Mouse (Mus musculus) midbrain, embryonic 16.5 days (tissue): Measurements from ENCODE around the gene Pcif1. TPM values are rescaled to one million over a fixed set of nuclear protein-coding genes. Genes with fewer than 3 reads are reported as not detected.
A peak's percentile ranks its signal among the peaks of the same experiment; 100 is the strongest.

Source experiments
- ATAC-seq: fragments of 200-750 bp; cut with Nextera tagmentation; 2 replicates; pipeline ENCODE4 v1.8.0; 2017; ENCODE audit warnings: moderate TSS enrichment
- H3K27ac ChIP-seq: fragments of 300-500 bp; sonication (generic); 2 replicates; pipeline ENCODE4 v1.5.1; 2014; ENCODE audit warnings: mild to moderate bottlenecking, low read length, mixed read lengths
- H3K27me3 ChIP-seq: fragments of 300-500 bp; sonication (generic); 2 replicates; pipeline ENCODE4 v1.6.1; 2014; ENCODE audit warnings: low read depth, low read length, mixed read lengths; ENCODE audit not compliant: control insufficient read depth, insufficient read depth
- H3K36me3 ChIP-seq: fragments of 300-500 bp; sonication (generic); 2 replicates; pipeline ENCODE4 v1.6.1; 2014; ENCODE audit warnings: mild to moderate bottlenecking, low read length, moderate library complexity, mixed read lengths; ENCODE audit not compliant: control insufficient read depth, insufficient read depth
- H3K4me1 ChIP-seq: fragments of 300-500 bp; sonication (generic); 2 replicates; pipeline ENCODE4 v1.6.1; 2014; ENCODE audit warnings: mild to moderate bottlenecking, low read length, mixed read lengths; ENCODE audit not compliant: control insufficient read depth, insufficient read depth
- H3K4me2 ChIP-seq: fragments of 300-500 bp; sonication (generic); 2 replicates; pipeline ENCODE4 v1.6.1; 2014; ENCODE audit warnings: mild to moderate bottlenecking, low read length, mixed read lengths
- H3K4me3 ChIP-seq: fragments of 300-500 bp; sonication (generic); 2 replicates; pipeline ENCODE4 v1.5.1; 2014; ENCODE audit warnings: low read depth, mild to moderate bottlenecking, low read length, moderate library complexity, mixed read lengths
- H3K9ac ChIP-seq: fragments of 300-500 bp; sonication (generic); 2 replicates; pipeline ENCODE4 v1.6.1; 2014; ENCODE audit warnings: low read depth, low read length, mixed read lengths
- H3K9me3 ChIP-seq: fragments of 300-500 bp; sonication (generic); replicated peaks from 2 replicates; pipeline ENCODE4 v1.6.1; 2014; ENCODE audit warnings: mild to moderate bottlenecking, low read length, mixed read lengths; ENCODE audit not compliant: control insufficient read depth, poor library complexity, severe bottlenecking
- WGBS: fragments of 180-500 bp; shearing (Covaris S2); extraction: QIAGEN DNeasy Blood & Tissue Kit; methylation state at CpG from one replicate; pipeline ENCODE4 v1.1.7; 2014; 5-methylcytosine and 5-hydroxymethylcytosine counted together
- polyA plus RNA-seq: library from polyadenylated mRNA; unstranded; fragments of >200 nt; fragmentation: Nextera tagmentation; extraction: Ambion mirVana; gene quantifications from 2 replicates; pipeline ENCODE4 v1.2.1, GENCODE M21; 2015

The Pcif1 gene
- polyA plus RNA-seq = 78.9 and 85.6 TPM in 2 replicates

- Histone ChIP-seq H3K27ac (peak within 1 kb of the TSS; percentile 100), H3K4me1 (peaks cover 16% of the 10 kb centered on the region), H3K9ac (peak within 1 kb of the TSS; percentile 100), H3K27me3 (no peaks in the 10 kb centered on the region), H3K9me3 (no peaks in the 10 kb centered on the region), H3K36me3 (peaks cover 6% of the 10 kb centered on the region; the same call in 1 of the 2 replicates), H3K4me2 (peak within 1 kb of the TSS; percentile 88), H3K4me3 (peak within 1 kb of the TSS; percentile 85)
- ATAC-seq = peak; percentile 91
- WGBS = 3% methylated on average over 32 of the region's 40 CpGs
Measured at GRCm38 (mm10) chr2:164879228-164879567, at the start of gene Pcif1. Gene Pcif1, plus strand, starts transcription at chr2:164879304.

DNA sequence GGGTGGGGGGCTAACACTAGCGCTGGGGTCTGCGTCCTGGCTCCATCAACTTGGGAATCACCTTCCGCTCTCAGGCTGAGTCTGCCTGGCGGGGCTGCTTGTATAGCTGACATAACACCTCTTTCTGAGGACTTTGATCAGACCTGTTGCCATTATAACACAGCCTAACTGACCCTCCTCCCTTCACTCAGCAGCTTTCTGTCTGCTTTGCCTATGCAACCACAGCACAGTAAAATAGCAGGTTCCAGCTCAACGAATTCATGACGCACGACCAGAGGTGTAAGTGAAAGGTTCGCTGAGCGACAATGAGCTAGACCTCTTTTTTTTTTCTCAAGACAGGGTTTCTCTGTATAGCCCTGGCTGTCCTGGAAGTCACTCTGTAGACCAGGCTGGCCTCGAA is 48.1 kb upstream of the Pcif1 start:
- Histone ChIP-seq H3K4me3 (no peak overlapping the region), H3K4me1 (peaks cover 13% of the 10 kb centered on the region), H3K27ac (no peak overlapping the region), H3K4me2 (no peak overlapping the region), H3K9me3 (no peaks in the 10 kb centered on the region), H3K9ac (no peak overlapping the region), H3K36me3 (peaks cover 9% of the 10 kb centered on the region; the same call in 1 of the 2 replicates), H3K27me3 (no peaks in the 10 kb centered on the region)
- no peak for ATAC-seq
- WGBS = 86% methylated on average over 10 of the region's 10 CpGs

- ATAC-seq = no peak
- H3K4me2 ChIP-seq = peak overlapping the region; percentile 96
- H3K27me3 ChIP-seq = no peaks in the 10 kb centered on the region
- peak overlapping the region; percentile 74 for H3K4me3 ChIP-seq
- peaks cover 6% of the 10 kb centered on the region; the same call in 1 of the 2 replicates for H3K36me3 ChIP-seq
- H3K27ac ChIP-seq = peak overlapping the region; percentile 77
- H3K9me3 ChIP-seq = no peaks in the 10 kb centered on the region
- WGBS = 64% methylated on average over 16 of the region's 16 CpGs
- peak overlapping the region; percentile 87 for H3K9ac ChIP-seq
- H3K4me1 ChIP-seq = peaks cover 13% of the 10 kb centered on the region
Measured at GRCm38 (mm10) chr2:164832032-164832747, 46.9 kb upstream of the Pcif1 start.

DNA sequence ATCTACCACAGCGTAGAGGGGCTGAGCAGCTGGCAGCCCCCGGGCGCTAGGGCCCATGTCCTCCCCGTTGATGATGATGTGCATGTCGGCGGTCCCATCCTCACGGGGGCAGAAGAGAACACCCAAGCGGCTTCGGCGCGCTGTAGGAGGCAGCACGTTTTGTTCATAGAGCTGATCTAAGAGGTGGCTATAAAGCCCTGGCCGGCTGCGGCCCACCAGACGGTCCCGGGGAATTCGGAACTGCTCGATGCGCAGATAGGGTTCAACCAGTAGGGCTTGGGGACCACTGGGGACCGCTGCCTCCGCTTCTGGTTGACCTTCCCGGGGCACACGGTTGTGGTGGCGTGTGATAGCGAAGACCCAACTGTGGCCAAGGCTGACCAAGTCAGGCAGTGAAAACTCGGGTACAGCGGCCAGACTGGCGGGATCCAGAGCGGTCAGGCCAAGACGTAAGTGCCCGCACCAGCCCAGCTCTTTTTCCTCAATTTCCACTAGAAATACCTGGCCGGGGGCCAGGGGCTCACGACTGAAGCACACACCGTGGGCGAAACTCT is 46.3 kb upstream of the Pcif1 start, which contains the start of gene Ctsa:
Gene Ctsa (plus strand): TSS at position 126 of the 554 bp plus-strand sequence.
- ATAC-seq = peak; percentile 66
- peak within 1 kb of the TSS; percentile 77 for H3K27ac ChIP-seq
- H3K9me3 ChIP-seq = no peaks in the 10 kb centered on the region
- WGBS = under 1% methylated on average over 35 of the region's 35 CpGs
- H3K27me3 ChIP-seq = no peaks in the 10 kb centered on the region
- peaks cover 13% of the 10 kb centered on the region for H3K4me1 ChIP-seq
- H3K36me3 ChIP-seq = peaks cover under 1% of the 10 kb centered on the region; the same call in 1 of the 2 replicates
- peak within 1 kb of the TSS; percentile 96 for H3K4me2 ChIP-seq
- H3K4me3 ChIP-seq = peak within 1 kb of the TSS; percentile 74
- peak within 1 kb of the TSS; percentile 87 for H3K9ac ChIP-seq

GRCm38 (mm10) chr2:164833314-164833959 is 45.7 kb upstream of the Pcif1 start, which contains the start of gene Neurl2:
Gene Neurl2, minus strand, starts transcription at chr2:164833456.
- Histone ChIP-seq H3K9ac (peak within 1 kb of the TSS; percentile 87), H3K4me1 (peaks cover 13% of the 10 kb centered on the region), H3K36me3 (peaks cover 5% of the 10 kb centered on the region), H3K27me3 (no peaks in the 10 kb centered on the region), H3K4me3 (peak within 1 kb of the TSS; percentile 74), H3K9me3 (no peaks in the 10 kb centered on the region), H3K4me2 (peak within 1 kb of the TSS; percentile 96), H3K27ac (peak within 1 kb of the TSS; percentile 77)
- peak; percentile 81 for ATAC-seq
- under 1% methylated on average over 31 of the region's 31 CpGs for WGBS

GRCm38 (mm10) chr2:164834531-164834930 is 44.6 kb upstream of the Pcif1 start:
- ATAC-seq = no peak
- Histone ChIP-seq H3K9ac (peak overlapping the region; percentile 87; the same call in 1 of the 2 replicates), H3K4me2 (peak overlapping the region; percentile 96), H3K36me3 (peaks cover 15% of the 10 kb centered on the region), H3K27ac (no peak overlapping the region), H3K4me1 (peaks cover 13% of the 10 kb centered on the region), H3K4me3 (peak overlapping the region; percentile 74), H3K9me3 (no peaks in the 10 kb centered on the region), H3K27me3 (no peaks in the 10 kb centered on the region)
- 38% methylated on average over 8 of the region's 8 CpGs for WGBS

GRCm38 (mm10) chr2:164835164-164835563 is 43.9 kb upstream of the Pcif1 start:
- H3K9me3 ChIP-seq = no peaks in the 10 kb centered on the region
- no peak for ATAC-seq
- no peak overlapping the region for H3K27ac ChIP-seq
- H3K4me2 ChIP-seq = no peak overlapping the region
- H3K4me1 ChIP-seq = peaks cover 13% of the 10 kb centered on the region
- H3K9ac ChIP-seq = no peak overlapping the region
- peaks cover 16% of the 10 kb centered on the region for H3K36me3 ChIP-seq
- H3K4me3 ChIP-seq = no peak overlapping the region
- H3K27me3 ChIP-seq = no peaks in the 10 kb centered on the region
- WGBS = 96% methylated on average over 4 of the region's 4 CpGs

GRCm38 (mm10) chr2:164845782-164846181 is 33.3 kb upstream of the Pcif1 start:
- Histone ChIP-seq H3K27me3 (no peaks in the 10 kb centered on the region), H3K27ac (no peak overlapping the region), H3K9ac (no peak overlapping the region), H3K9me3 (no peaks in the 10 kb centered on the region), H3K4me1 (no peaks in the 10 kb centered on the region), H3K4me2 (no peak overlapping the region), H3K36me3 (peaks cover 3% of the 10 kb centered on the region; the same call in 1 of the 2 replicates), H3K4me3 (no peak overlapping the region)
- no peak for ATAC-seq
- 54% methylated on average over 3 of the region's 3 CpGs for WGBS
